ENCODE assay signal across 28 mouse cellular contexts in the genomic region with DNA sequence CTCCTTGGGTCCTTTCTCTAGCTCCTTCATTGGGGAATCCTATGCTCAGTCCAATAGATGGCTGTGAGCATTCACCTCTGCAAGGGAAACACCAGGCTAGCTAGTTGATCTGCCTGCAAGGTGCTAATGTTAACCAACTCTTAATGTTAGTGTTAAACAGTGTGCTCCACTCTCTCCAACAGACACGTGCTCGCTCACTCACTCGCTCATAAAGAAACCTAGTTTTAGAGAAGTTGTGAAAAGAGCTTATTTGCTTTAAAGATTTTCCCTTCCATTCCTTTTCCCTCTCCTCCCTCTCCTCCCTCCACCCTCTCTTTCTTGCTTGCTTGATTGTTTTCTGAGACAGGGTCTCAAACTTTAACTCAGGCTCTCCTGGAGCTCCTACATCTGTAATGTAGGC.
"Had no signal": no experiment of that assay in that cellular context is flagged by ENCODE, and none has a peak within 500 bp of the region (broad histone marks: within the 10 kb centered on the region; RNA-seq: fewer than 3 reads in every experiment).

No protein-coding gene starts in this region.

- H3K27ac ChIP-seq: embryonic facial prominence, embryonic 10.5 days; embryonic facial prominence, embryonic 12.5 days; embryonic facial prominence, embryonic 13.5 days; embryonic facial prominence, embryonic 15.5 days; forebrain, embryonic 10.5 days; forebrain, embryonic 12.5 days; forebrain, embryonic 13.5 days; gastrocnemius, adult 2 months; heart, adult 2 months; heart, embryonic 10.5 days had no signal

- H3K4me3 ChIP-seq: embryonic facial prominence, embryonic 10.5 days; embryonic facial prominence, embryonic 12.5 days; embryonic facial prominence, embryonic 13.5 days; embryonic facial prominence, embryonic 15.5 days; erythroblast, embryonic 14.5 days; forebrain, embryonic 10.5 days; forebrain, embryonic 12.5 days; forebrain, embryonic 13.5 days; forebrain, embryonic 15.5 days; gastrocnemius, adult 2 months; heart, adult 2 months; heart, embryonic 10.5 days had no signal

- H3K36me3 ChIP-seq: embryonic facial prominence, embryonic 10.5 days; embryonic facial prominence, embryonic 12.5 days; embryonic facial prominence, embryonic 13.5 days; embryonic facial prominence, embryonic 15.5 days; forebrain, embryonic 10.5 days; forebrain, embryonic 12.5 days; forebrain, embryonic 15.5 days; heart, embryonic 10.5 days had no signal

- DNase-seq: cerebellum, adult 9-10 months; cerebellum, adult 9-11 months; cerebellum, postnatal 10 days; cerebellum, postnatal 14 days; cerebellum, postnatal 25 days; cerebellum, postnatal 36 days; embryo, embryonic 11 days; forebrain, postnatal 0 days; gastrocnemius, adult 2 months; gastrocnemius, postnatal 10 days; gastrocnemius, postnatal 14 days; gastrocnemius, postnatal 25 days; gastrocnemius, postnatal 36 days; heart, adult 18-20 months; heart, adult 2 months had no signal

- H3K27me3 ChIP-seq: embryonic facial prominence, embryonic 12.5 days; embryonic facial prominence, embryonic 13.5 days; embryonic facial prominence, embryonic 15.5 days; forebrain, embryonic 12.5 days; forebrain, embryonic 13.5 days; forebrain, embryonic 15.5 days had no signal

- H3K9ac ChIP-seq: embryonic facial prominence, embryonic 12.5 days; embryonic facial prominence, embryonic 13.5 days; embryonic facial prominence, embryonic 15.5 days; forebrain, embryonic 12.5 days; forebrain, embryonic 13.5 days; forebrain, embryonic 15.5 days; forebrain, postnatal 0 days had no signal

- H3K9me3 ChIP-seq: embryonic facial prominence, embryonic 10.5 days; embryonic facial prominence, embryonic 12.5 days; embryonic facial prominence, embryonic 13.5 days; embryonic facial prominence, embryonic 15.5 days; forebrain, embryonic 10.5 days; forebrain, embryonic 12.5 days; forebrain, embryonic 13.5 days; forebrain, embryonic 15.5 days; heart, embryonic 10.5 days had no signal

- H3K4me2 ChIP-seq: embryonic facial prominence, embryonic 12.5 days; embryonic facial prominence, embryonic 13.5 days; embryonic facial prominence, embryonic 15.5 days; forebrain, embryonic 12.5 days; forebrain, embryonic 13.5 days; forebrain, embryonic 15.5 days; heart, embryonic 11.5 days had no signal

- H3K4me1 ChIP-seq: embryonic facial prominence, embryonic 10.5 days; embryonic facial prominence, embryonic 12.5 days; embryonic facial prominence, embryonic 13.5 days; embryonic facial prominence, embryonic 15.5 days; forebrain, embryonic 12.5 days; forebrain, embryonic 13.5 days had no signal

- ATAC-seq: forebrain, embryonic 13.5 days; forebrain, embryonic 14.5 days; forebrain, embryonic 15.5 days; forebrain, embryonic 16.5 days; forebrain, postnatal 0 days had no signal
